Mouse (Mus musculus) gastrocnemius, adult 2 months (tissue): ENCODE measurements at regions not wholly inside any gene's neighbourhood (a gene's known extent, or its start where the extent isn't known, plus 50 kb on each side); places are given as distances from the start of the nearest gene placed in this dataset.

Experiments
- DNase-seq: peaks from one replicate; pipeline ENCODE4 v3.0.0; 2022
- H3K27ac ChIP-seq: fragments of 200-600 bp; 2 replicates; pipeline ENCODE4 v1.8.1; 2022; ENCODE audit warnings: mild to moderate bottlenecking
- H3K4me3 ChIP-seq: fragments of 200-600 bp; 2 replicates; pipeline ENCODE4 v1.8.1; 2022; ENCODE audit warnings: mild to moderate bottlenecking, moderate library complexity
- CTCF ChIP-seq: fragments of 200-600 bp; IDR thresholded peaks from 2 replicates; pipeline ENCODE4 v1.8.1; 2022; ENCODE audit warnings: antibody characterized with exemption, mild to moderate bottlenecking, moderate library complexity
- intact Hi-C: fragments of 180-260 bp; cut with DNase I; formaldehyde crosslinking; loops from one replicate; pipeline ENCODE4 v1.15.1; 2025

DNA sequence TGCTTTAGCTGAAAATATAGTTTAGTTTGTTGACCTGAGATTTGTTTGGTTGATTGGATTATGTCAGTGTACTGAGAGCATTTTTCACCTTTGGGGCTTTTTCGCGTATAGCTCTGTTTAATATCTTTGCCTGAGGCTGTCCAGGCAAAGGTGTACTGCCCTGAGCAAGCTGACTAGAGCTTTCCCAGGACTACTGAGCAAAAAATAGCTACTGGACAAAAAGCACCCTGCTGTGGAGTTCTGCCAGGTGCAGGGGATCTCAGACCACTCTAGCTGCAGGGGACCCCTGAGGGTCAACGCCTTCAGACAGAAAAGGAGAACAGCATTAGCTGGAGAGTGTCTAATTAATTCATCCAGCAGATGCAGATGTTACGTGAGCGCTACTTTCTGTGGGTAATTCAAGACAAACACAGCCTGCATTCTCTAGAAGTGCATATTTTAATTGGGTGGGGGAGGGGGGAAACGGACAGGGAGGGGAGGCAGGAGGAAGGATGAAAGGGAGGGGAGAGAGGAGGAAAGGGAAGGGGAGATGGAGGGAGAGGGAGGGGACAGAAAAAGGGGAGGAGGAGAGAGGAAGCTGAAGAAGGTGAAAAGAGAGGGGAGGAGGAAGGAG, 61.7 kb downstream of the Thnsl1 start:
- Histone ChIP-seq H3K4me3 (no peak overlapping the region), H3K27ac (no peak overlapping the region)
- intact Hi-C loops: no loop called here
- no peak for DNase-seq
- no peak for TF ChIP-seq CTCF

DNA sequence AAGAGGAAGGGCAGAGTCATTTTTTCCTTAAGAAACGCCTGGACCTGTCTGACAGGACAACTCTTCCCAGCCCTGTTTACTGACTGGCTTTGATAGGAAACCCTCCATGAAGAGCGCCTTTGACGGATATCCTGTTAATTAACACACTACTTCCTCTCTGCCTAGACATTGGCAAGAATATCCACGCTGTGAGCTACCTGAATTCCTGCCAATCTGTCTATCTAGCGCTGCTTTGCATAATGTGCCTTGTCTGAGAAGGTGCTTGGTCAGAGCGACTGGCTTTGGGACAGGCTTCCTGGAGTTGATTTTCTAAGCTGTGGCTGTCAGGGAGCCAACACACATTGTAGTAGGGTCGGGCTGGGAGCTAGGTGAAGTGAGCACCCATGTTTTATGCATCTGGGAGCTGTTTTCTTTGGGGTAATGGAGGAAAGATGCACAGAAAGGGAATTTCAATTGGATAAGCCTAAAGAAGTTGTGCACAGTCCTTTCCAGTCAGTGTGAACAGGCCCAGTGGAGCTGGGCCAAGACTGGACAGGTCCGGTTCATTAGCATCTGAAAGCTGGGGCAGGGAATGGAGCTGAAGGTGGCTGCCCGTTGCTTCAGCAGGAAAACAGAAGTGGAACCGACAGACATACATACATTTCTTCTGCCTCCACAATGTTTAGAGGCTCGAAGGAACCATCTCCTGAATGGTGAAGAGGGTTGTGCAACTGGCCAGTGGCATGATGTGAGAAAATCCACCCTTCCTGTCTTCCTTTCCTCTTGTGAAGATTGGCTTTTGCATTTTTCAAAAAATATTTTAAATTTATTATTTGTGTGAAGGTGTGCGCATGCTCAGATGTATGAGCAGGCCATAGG, 64.7 kb downstream of the Thnsl1 start:
- intact Hi-C loops: no loop called here
- no peak for TF ChIP-seq CTCF
- Histone ChIP-seq H3K27ac (no peak overlapping the region), H3K4me3 (no peak overlapping the region)
- no peak for DNase-seq

DNA sequence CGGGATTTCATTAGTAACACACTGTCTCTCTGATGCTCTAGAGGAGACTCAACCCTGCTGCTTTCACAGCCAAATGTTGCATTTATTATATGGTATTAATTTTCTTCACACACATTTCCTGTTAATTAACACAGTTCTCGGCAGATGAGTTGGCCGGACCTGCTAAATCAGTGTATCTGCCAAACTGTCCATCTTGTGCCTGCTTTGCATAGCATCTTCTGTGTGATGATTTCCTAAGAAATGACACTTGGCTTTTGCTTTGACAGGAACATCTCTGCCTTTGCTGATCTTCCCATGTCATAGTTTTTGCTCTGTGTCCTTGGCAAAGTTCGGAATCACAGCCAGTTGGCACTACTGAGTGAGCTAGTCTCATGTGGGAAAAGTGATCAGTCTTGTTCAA, 67.9 kb downstream of the Thnsl1 start:
- H3K27ac ChIP-seq: no peak overlapping the region
- intact Hi-C loops: no loop called here
- TF ChIP-seq CTCF: no peak
- no peak for DNase-seq
- no peak overlapping the region for H3K4me3 ChIP-seq

DNA sequence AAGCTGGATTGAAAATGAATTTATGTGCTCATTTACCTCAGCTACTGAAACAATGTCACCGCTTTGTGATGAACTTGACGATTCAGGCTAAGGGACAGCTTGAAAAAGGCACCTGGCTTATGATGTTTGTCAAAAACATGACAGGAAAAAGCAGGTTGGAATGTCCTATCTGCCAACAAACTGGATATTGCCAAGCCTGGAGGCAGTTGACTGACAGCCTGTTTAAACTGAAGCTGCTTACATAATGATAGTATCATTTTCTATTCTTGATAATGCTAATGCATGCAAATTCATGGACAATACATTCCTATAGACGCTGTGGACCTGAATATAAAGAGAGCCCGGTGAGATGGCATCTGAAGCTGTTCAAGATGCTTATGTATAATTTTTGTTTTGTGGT, 69.8 kb downstream of the Thnsl1 start:
- Histone ChIP-seq H3K27ac (no peak overlapping the region), H3K4me3 (no peak overlapping the region)
- no peak for TF ChIP-seq CTCF
- intact Hi-C loops: no loop called here
- DNase-seq: no peak

DNA sequence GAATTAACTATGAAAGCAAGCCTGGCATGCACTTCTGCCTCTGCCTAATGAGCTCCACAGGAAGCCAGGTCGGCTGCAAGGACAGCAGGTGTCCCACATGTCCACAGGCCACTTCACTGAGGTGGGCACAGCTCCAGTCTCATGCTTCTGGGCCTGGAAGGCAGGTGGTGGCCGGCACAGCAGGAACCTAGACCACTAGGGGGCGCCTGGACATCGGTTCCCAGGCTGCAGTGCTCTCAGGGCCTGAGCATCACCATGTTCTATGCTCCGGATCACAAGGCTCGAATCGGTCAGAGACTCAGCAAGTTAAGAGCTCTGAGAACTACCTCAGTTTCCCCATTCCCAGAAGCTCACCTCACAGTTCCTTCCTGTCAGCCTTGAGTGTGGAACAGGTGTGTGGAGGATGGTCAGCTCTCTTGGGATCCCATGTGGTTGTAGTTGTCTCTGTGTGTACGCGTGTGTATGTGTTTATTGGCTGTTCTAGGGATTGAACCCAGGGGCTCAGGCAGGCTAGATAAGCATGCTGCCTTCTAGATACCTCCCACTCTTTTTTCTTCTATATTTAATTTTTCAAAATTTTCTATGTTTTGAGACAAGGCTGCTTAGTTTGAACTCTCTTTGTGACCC, 75.4 kb downstream of the Thnsl1 start:
- intact Hi-C loops: loop anchor here (5.0 kb wide), 2 partner anchors 626 to 646 kb away; no protein-coding TSS in a partner anchor
- DNase-seq: peak; percentile 77
- no peak overlapping the region for H3K4me3 ChIP-seq
- no peak overlapping the region for H3K27ac ChIP-seq
- TF ChIP-seq CTCF: peak; percentile 82

DNA sequence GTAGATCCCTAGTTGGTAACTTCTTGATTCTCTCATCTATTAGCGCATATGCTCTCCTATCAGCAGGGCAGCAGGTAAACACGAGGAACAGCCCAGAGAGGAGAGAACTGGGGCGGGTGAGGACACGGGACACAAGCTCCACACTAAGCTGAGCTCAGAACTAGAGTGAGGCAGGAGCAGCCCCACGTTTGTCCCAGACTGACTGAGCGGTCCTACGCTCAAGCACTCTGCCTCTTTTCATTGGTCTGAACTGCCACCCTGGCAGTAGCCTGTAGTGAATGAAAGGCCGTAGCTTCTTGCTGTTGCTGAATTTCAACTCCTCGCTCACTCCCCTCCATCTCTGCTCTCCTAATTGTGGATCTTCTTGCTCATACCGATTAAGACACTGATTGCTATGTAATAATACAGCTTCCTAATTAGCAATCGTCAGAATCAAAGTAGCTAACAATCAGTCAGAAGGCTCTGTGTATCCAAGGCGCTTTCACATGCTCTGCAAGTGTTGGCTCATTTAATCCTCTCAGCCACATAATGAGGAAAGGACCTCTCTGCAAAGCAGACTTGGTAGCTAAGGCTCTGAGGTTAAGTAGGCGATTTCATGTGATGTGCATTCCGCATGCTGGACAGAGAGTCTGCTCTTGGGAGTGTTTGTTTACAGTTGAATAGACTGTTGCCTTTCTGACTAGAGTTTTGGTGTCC, 77.1 kb downstream of the Thnsl1 start:
- no peak overlapping the region for H3K27ac ChIP-seq
- H3K4me3 ChIP-seq: no peak overlapping the region
- TF ChIP-seq CTCF: no peak
- intact Hi-C loops: loop anchor here (5.0 kb wide), 2 partner anchors 625 to 645 kb away; no protein-coding TSS in a partner anchor
- no peak for DNase-seq

DNA sequence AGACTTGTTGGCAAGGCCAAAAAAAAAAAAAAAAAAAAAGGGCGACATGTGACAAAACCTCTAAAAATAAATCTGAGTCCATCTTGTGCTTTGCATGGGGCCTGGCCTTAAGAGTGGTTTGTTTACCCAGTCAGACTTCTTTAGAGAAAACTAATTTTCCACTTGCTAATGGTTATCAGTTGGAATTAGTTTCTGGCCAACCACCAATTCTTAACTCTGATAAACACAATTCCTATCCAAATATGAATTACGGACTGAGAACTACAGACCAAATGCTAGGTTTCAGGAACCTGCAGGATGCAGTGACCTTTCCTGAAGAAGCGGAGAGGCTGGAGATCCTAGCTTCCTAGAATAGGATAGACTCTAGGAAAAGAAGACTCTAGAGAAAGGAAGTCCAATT, 79.4 kb downstream of the Thnsl1 start:
- Histone ChIP-seq H3K4me3 (no peak overlapping the region), H3K27ac (no peak overlapping the region)
- no peak for DNase-seq
- intact Hi-C loops: loop anchor here (5.0 kb wide), 2 partner anchors 622 to 642 kb away; no protein-coding TSS in a partner anchor
- no peak for TF ChIP-seq CTCF

DNA sequence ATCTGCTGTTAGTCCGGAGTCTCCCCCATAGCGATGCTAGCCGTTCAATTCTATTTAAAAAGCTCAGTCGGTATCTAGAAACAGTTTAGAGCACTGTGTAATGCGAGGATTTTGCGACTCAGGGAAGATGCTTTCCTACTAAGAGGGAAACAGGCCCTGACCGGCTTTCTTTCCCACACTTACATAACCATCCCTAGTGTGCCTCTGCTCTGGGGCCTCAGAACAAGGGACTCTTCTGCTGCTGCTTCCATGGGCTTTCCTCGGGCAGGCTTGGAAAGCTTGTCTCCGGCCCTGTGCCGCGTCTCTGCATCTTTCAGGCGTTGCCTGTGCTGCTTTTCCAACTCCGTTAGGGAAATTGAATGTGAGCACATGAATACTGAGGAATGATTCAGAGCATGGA, 79.6 kb upstream of the Gpr158 start:
- intact Hi-C loops: no loop called here

DNA sequence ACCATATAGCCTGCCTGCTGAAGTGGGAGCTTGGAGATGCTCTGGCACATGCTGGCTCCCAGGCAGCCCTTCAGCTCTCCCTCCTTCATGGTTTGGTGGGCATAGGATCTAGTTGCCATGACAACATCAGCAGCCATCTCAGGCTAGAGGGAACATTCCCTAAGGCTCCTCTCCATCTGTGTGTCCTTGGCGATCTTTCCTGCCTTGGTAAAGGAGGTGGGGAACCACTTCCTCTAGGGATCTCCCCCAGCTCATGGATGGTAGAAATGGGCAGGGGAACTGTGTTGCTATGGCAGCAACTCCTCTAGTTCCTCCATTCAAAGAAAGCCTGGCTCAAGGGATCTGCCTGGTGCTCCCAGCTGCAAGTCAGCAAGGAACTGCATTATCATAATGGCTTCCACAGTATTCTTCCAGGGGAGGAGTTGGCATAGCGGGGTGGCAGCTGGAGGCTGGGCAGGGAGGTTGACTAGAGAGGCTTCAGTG, 74.6 kb upstream of the Gpr158 start:
- no peak for TF ChIP-seq CTCF
- intact Hi-C loops: no loop called here
- Histone ChIP-seq H3K4me3 (no peak overlapping the region), H3K27ac (no peak overlapping the region)
- no peak for DNase-seq

More for the DNA sequence above, 79.6 kb upstream of the Gpr158 start:
- no peak for TF ChIP-seq CTCF
- H3K4me3 ChIP-seq: no peak overlapping the region
- H3K27ac ChIP-seq: no peak overlapping the region
- no peak for DNase-seq

DNA sequence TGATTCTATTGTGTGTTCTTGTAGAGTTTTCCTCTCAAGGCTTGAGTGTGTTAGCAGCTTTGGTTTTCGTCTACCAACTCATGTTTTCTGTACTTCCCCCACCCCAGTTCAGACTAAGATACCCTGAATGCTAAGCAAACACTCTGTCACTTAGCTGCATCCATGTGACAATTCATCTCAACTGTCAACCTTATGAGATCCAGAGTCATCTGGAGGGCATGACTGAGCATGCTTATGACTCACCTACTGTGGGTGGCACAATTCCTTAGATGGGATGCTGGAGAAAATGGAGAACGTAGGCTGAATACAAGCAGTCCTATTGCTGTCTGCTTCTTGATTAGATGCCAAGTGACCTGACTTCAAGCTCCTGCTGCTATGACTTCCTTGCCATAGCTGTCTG, 73.3 kb upstream of the Gpr158 start:
- no peak for TF ChIP-seq CTCF
- intact Hi-C loops: no loop called here
- DNase-seq: no peak
- H3K27ac ChIP-seq: no peak overlapping the region
- H3K4me3 ChIP-seq: no peak overlapping the region

DNA sequence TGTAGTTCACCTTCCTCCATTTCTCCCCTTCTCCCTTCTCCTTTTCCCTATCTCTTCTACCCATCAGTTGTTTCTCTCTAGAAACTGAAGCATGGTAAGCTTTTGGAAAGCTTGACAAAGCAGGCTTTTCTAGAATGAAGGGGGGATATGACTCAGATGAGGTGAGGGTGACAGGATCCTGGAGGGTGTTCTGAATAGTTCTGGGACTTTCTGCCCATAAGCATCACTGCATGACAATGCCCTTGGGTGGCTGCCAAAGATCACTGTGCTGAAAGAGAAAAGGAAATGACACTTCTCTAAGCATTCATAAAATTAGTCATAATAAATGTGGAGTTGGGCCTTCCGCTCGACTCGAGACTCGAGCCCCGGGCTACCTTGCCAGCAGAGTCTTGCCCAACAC, 67.7 kb upstream of the Gpr158 start:
- Histone ChIP-seq H3K27ac (no peak overlapping the region), H3K4me3 (no peak overlapping the region)
- no peak for DNase-seq
- intact Hi-C loops: no loop called here
- no peak for TF ChIP-seq CTCF
